Mouse (Mus musculus) kidney, embryonic 14.5 days (tissue): Measurements from ENCODE around the gene AC124108.1. TPM values are rescaled to one million over a fixed set of nuclear protein-coding genes. Genes with fewer than 3 reads are reported as not detected.

ENCODE experiments used
- ATAC-seq: fragments of 200-750 bp; cut with Nextera tagmentation; 2 replicates; pipeline ENCODE4 v1.8.0; 2017; ENCODE audit warnings: moderate number of reproducible peaks, mild to moderate bottlenecking, moderate TSS enrichment, moderate library complexity; ENCODE audit not compliant: low FRiP score, low TSS enrichment
- H3K27ac ChIP-seq: fragments of 300-500 bp; sonication (generic); 2 replicates; pipeline ENCODE4 v1.5.1; 2014; ENCODE audit warnings: low read depth, mild to moderate bottlenecking, low read length, moderate library complexity, mixed read lengths
- H3K27me3 ChIP-seq: fragments of 300-500 bp; sonication (generic); 2 replicates; pipeline ENCODE4 v1.6.1; 2014; ENCODE audit warnings: mild to moderate bottlenecking, low read length; ENCODE audit not compliant: control insufficient read depth, insufficient read depth
- H3K36me3 ChIP-seq: fragments of 300-500 bp; sonication (generic); 2 replicates; pipeline ENCODE4 v1.6.1; 2014; ENCODE audit warnings: low read length, mixed read lengths; ENCODE audit not compliant: control insufficient read depth, insufficient read depth
- H3K4me1 ChIP-seq: fragments of 300-500 bp; sonication (generic); 2 replicates; pipeline ENCODE4 v1.6.1; 2014; ENCODE audit warnings: low read length, mixed read lengths; ENCODE audit not compliant: control insufficient read depth, insufficient read depth
- H3K4me2 ChIP-seq: fragments of 300-500 bp; sonication (generic); replicated peaks from 2 replicates; pipeline ENCODE4 v1.6.1; 2014; ENCODE audit warnings: low read depth, mild to moderate bottlenecking, low read length
- H3K4me3 ChIP-seq: fragments of 300-500 bp; sonication (generic); 2 replicates; pipeline ENCODE4 v1.5.1; 2014; ENCODE audit warnings: mild to moderate bottlenecking, low read length
- H3K9ac ChIP-seq: fragments of 300-500 bp; sonication (generic); 2 replicates; pipeline ENCODE4 v1.6.1; 2014; ENCODE audit warnings: low read depth, mild to moderate bottlenecking, low read length, moderate library complexity
- H3K9me3 ChIP-seq: fragments of 300-500 bp; sonication (generic); 2 replicates; pipeline ENCODE4 v1.6.1; 2016; ENCODE audit warnings: low read length; ENCODE audit not compliant: control insufficient read depth
- WGBS: fragments of 180-500 bp; shearing (Covaris S2); extraction: QIAGEN DNeasy Blood & Tissue Kit; methylation state at CpG from one replicate; pipeline ENCODE4 v1.1.7; 2014; 5-methylcytosine and 5-hydroxymethylcytosine counted together
- microRNA counts: library from miRNA; unstranded; fragments of <30 nt; microRNA quantifications from one replicate; lab custom pipeline; 2017
- microRNA-seq: library from miRNA; unstranded; fragments of <30 nt; microRNA quantifications from one replicate; pipeline ENCODE4, GENCODE M21; 2016
- polyA plus RNA-seq: library from polyadenylated mRNA; unstranded; fragments of >200 nt; fragmentation: Nextera tagmentation; extraction: Ambion mirVana; gene quantifications from 2 replicates; pipeline ENCODE4 v1.2.1, GENCODE M21; 2014

The AC124108.1 gene
- polyA plus RNA-seq, 1 experiment from 2014 or later = 0.05 TPM

DNA sequence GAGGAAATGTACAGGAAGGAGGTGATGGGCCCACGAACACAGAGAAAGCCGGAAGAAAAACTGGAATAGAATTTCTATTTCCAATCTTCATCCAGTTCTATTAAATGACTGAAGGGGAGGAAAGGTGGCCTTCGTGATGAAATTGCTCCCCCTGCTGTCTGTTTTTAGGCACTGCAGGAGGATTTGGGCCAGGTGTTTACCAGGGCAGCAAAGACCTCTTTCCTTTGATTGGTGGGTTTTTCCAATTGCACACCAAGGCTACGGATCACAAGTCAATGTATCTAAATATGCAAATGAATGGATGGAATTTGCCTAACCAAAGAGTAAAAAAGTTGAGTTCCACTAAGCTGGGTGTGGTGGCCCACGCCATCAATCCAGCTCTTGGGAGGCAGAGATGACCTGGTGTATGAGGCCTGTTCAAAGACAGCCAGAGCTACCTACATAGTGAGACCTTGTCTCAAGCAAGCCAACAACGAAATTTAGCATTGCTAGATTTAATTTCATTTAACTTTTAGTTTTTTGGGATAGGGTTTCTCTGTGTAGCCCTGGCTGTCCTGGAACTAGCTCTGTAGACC lies 46.4 kb downstream of the AC124108.1 start:
- Histone ChIP-seq H3K9ac (no peak overlapping the region), H3K4me3 (no peak overlapping the region), H3K4me2 (no peak overlapping the region), H3K36me3 (no peaks in the 10 kb centered on the region), H3K27me3 (no peaks in the 10 kb centered on the region), H3K4me1 (peaks cover 4% of the 10 kb centered on the region; the same call in 1 of the 2 replicates), H3K9me3 (no peaks in the 10 kb centered on the region), H3K27ac (no peak overlapping the region)
- ATAC-seq = no peak
- 20% methylated on average over 6 of the region's 6 CpGs for WGBS

DNA sequence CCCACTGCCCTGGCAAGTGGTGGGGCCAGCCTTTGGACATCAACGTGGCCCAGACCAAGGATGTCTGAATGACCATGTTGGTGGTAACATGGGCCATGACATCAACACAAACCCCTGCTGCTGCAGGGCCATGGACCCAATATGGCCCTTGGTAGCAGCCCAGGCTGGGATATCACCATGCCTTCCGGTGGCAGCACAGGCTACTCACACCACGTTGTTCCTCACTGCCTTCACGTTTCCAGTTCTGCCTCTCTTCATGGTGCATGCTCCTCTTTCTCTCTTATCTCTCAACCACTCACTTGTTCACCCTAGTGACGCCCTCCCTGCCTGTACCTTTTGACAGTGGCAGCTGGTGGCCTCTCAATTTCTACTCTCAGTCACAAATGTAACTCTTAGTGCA lies 53.8 kb downstream of the AC124108.1 start:
- Histone ChIP-seq H3K9ac (no peak overlapping the region), H3K9me3 (no peaks in the 10 kb centered on the region), H3K27ac (no peak overlapping the region), H3K4me2 (no peak overlapping the region), H3K27me3 (no peaks in the 10 kb centered on the region), H3K36me3 (no peaks in the 10 kb centered on the region), H3K4me3 (no peak overlapping the region), H3K4me1 (no peaks in the 10 kb centered on the region)
- 62% methylated on average over 5 of the region's 5 CpGs for WGBS
- ATAC-seq = no peak

DNA sequence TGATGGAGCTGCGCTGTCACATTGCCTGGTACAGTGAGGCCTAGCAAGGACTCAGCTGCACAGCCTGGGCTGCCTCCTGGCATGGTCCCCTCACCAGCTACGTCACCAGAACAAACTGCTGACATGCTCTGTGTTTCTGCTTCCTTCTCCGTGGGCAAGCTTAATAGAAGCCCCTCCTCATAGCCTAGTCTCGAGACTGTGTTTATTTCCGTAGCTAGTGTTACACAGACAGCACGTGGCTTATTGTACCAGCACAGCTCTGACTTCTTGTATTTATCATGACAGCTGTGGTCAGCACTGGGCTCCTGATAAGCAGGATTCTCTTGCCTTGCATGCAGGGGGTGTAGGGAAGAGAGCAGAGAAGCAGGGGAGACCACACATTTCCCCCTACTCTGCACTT lies 54.9 kb downstream of the AC124108.1 start:
- no peak overlapping the region for H3K27ac ChIP-seq
- H3K9ac ChIP-seq = no peak overlapping the region
- H3K36me3 ChIP-seq = no peaks in the 10 kb centered on the region
- H3K9me3 ChIP-seq = no peaks in the 10 kb centered on the region
- ATAC-seq = no peak
- 50% methylated on average over 6 of the region's 6 CpGs for WGBS
- no peaks in the 10 kb centered on the region for H3K27me3 ChIP-seq
- H3K4me1 ChIP-seq = no peaks in the 10 kb centered on the region
- H3K4me2 ChIP-seq = no peak overlapping the region
- H3K4me3 ChIP-seq = no peak overlapping the region

DNA sequence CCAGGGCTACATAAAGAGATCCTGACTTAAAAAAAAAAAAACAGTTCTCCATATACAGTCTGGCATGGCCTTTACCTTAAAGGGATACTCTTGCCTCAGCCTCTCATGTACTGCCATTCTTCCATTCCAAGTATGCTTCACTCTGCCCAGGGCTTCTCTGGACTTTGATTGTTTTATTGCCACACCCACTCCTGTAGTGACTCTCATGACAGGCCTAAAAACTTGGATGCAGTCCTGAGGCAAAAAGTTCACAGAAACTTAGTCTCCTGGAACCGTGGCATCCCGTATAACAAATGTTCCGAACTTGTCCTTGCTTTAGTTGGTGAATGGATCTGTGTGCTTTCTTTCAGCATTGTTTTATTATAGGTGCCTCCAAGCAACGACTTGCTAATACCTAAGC lies 55.4 kb downstream of the AC124108.1 start:
- H3K27me3 ChIP-seq = no peaks in the 10 kb centered on the region
- H3K4me2 ChIP-seq = no peak overlapping the region
- no peak overlapping the region for H3K27ac ChIP-seq
- no peaks in the 10 kb centered on the region for H3K4me1 ChIP-seq
- H3K9me3 ChIP-seq = no peaks in the 10 kb centered on the region
- H3K9ac ChIP-seq = no peak overlapping the region
- H3K36me3 ChIP-seq = no peaks in the 10 kb centered on the region
- H3K4me3 ChIP-seq = no peak overlapping the region
- no peak for ATAC-seq
- 84% methylated on average over 4 of the region's 4 CpGs for WGBS

DNA sequence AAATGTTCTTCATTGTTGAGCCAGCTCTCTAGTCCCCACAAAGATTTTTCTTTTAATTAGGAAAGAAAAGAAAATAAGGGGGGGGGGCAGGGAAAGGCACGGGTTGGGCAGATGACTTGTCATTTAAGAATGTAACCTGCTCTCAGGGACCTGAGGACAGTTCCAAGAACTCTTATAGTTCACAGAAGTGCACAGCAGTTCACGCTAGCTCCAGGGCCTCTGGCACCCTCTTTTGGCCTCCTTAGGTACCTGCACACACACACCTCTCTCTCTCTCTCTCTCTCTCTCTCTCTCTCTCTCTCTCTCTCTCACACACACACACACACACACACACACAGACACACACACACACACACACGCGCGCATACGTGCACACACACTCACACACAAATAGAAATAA lies 63.2 kb downstream of the AC124108.1 start:
- no peaks in the 10 kb centered on the region for H3K27me3 ChIP-seq
- no peak overlapping the region for H3K4me2 ChIP-seq
- no peak overlapping the region for H3K9ac ChIP-seq
- no peak for ATAC-seq
- no peaks in the 10 kb centered on the region for H3K9me3 ChIP-seq
- no peak overlapping the region for H3K27ac ChIP-seq
- 87% methylated on average over 6 of the region's 6 CpGs for WGBS
- no peaks in the 10 kb centered on the region for H3K4me1 ChIP-seq
- no peak overlapping the region for H3K4me3 ChIP-seq
- no peaks in the 10 kb centered on the region for H3K36me3 ChIP-seq

MicroRNA genes within 50 kb of the gene (microRNA counts, 519-probe panel; counts per million panel counts)
- microRNA mmu-miR-135b (lab: Ali Mortazavi, UCI) = not detected

Small RNA genes within 50 kb of the gene (microRNA-seq; reads per million reads assigned to microRNA genes)
- gene Mir135b = 166 reads per million, percentile 60 among the genes with 10 or more reads in this experiment

Other genes starting within 250 kb of the AC124108.1 start
- gene Slc45a3, start 228.5 kb upstream of the AC124108.1 start, polyA plus RNA-seq = 5.1 and 7.3 TPM in 2 replicates
- gene Elk4, start 183.8 kb upstream of the AC124108.1 start, polyA plus RNA-seq = 35.4 and 37.3 TPM in 2 replicates
- 5.4 and 19.7 TPM in 2 replicates for gene Mfsd4a, start 123.4 kb upstream of the AC124108.1 start, polyA plus RNA-seq
- gene Cdk18, start 51.8 kb upstream of the AC124108.1 start, polyA plus RNA-seq = 6.3 and 6.5 TPM in 2 replicates
- gene Lemd1, start within 50 bp of the AC124108.1 start, polyA plus RNA-seq = 0.37 TPM in 1 of 2 replicates, not detected in the other
- gene Gm10188, start 38.3 kb downstream of the AC124108.1 start, polyA plus RNA-seq = not detected in 2 replicates
- 1.3 and 1.4 TPM in 2 replicates for gene Klhdc8a, start 107.2 kb downstream of the AC124108.1 start, polyA plus RNA-seq
- 1.4 and 2.3 TPM in 2 replicates for gene Nuak2, start 124.7 kb downstream of the AC124108.1 start, polyA plus RNA-seq
- 5.5 and 6.2 TPM in 2 replicates for gene Tmcc2, start 199.8 kb downstream of the AC124108.1 start, polyA plus RNA-seq
- 14.9 and 22.1 TPM in 2 replicates for gene Dstyk, start 226.1 kb downstream of the AC124108.1 start, polyA plus RNA-seq